Mouse (Mus musculus) hindbrain, embryonic 15.5 days (tissue): ENCODE data around the gene Ifi27l2b. TPM values are rescaled to one million over a fixed set of nuclear protein-coding genes. Genes with fewer than 3 reads are reported as not detected.

Experiments
- ATAC-seq: fragments of 200-750 bp; cut with Nextera tagmentation; 2 replicates; pipeline ENCODE4 v1.8.0; 2017; ENCODE audit warnings: low read depth, moderate number of reproducible peaks, moderate TSS enrichment; ENCODE audit not compliant: low FRiP score
- H3K27ac ChIP-seq: fragments of 300-500 bp; sonication (generic); replicated peaks from 2 replicates; pipeline ENCODE4 v1.5.1; 2015; ENCODE audit warnings: mild to moderate bottlenecking, inconsistent platforms
- H3K27me3 ChIP-seq: fragments of 300-500 bp; sonication (generic); 2 replicates; pipeline ENCODE4 v1.6.1; 2015; ENCODE audit warnings: control low read depth, inconsistent platforms
- H3K36me3 ChIP-seq: fragments of 300-500 bp; sonication (generic); 2 replicates; pipeline ENCODE4 v1.6.1; 2015; ENCODE audit warnings: control low read depth, inconsistent platforms
- H3K4me1 ChIP-seq: fragments of 300-500 bp; sonication (generic); replicated peaks from 2 replicates; pipeline ENCODE4 v1.6.1; 2015; ENCODE audit warnings: control low read depth, inconsistent platforms
- H3K4me2 ChIP-seq: fragments of 300-500 bp; sonication (generic); 2 replicates; pipeline ENCODE4 v1.6.1; 2015; ENCODE audit warnings: moderate library complexity, mild to moderate bottlenecking, inconsistent platforms
- H3K4me3 ChIP-seq: fragments of 300-500 bp; sonication (generic); 2 replicates; pipeline ENCODE4 v1.5.1; 2015; ENCODE audit warnings: mild to moderate bottlenecking, inconsistent platforms
- H3K9ac ChIP-seq: fragments of 300-500 bp; sonication (generic); 2 replicates; pipeline ENCODE4 v1.6.1; 2015; ENCODE audit warnings: inconsistent platforms
- H3K9me3 ChIP-seq: fragments of 300-500 bp; sonication (generic); 2 replicates; pipeline ENCODE4 v1.6.1; 2016; ENCODE audit warnings: control low read depth, inconsistent platforms
- WGBS: fragments of 180-500 bp; shearing (Covaris S2); methylation state at CpG from one replicate; pipeline ENCODE4 v1.1.7; 2015; 5-methylcytosine and 5-hydroxymethylcytosine counted together
- polyA plus RNA-seq: library from polyadenylated mRNA; unstranded; fragments of >200 nt; fragmentation: Nextera tagmentation; extraction: Ambion mirVana; gene quantifications from 2 replicates; pipeline ENCODE4 v1.2.1, GENCODE M21; 2015

Gene Ifi27l2b
- polyA plus RNA-seq, 1 experiment from 2014 or later, result not detected

DNA sequence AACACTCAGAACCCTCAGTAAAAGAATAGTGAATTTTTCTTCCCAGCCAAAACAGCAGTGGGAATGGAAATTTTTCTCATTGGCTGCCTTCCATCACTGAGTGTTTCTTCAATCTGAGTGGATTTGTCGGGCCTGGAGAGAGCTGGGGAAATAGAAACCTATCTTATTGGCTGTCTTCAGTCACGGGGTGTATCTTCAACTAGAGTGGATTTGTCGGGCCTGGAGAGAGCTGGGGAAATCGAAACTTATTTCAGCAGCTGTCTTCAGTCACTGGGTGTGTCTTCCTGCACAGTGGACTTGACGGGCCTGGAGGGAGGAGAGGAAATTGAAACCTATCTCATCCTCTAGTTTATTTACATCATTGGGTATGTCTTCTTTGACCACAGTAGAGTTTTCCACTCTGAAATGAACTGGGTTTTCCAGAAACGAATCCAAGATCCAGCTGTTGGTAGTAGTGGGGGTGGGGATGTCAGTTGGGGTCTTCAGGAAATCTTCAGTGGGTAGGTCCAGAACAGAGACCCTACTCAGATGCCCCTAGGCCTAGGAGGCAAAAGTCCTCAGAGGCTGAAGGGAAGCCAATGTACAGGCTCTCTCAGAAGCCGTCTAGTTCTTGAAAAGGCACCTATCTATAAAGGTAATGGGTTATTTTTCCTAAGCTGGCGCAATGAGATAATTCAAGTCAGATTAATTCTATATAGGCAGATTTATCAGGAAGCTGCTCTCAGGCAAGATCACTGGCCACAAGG is 22.9 kb downstream of the Ifi27l2b start, which contains the start of gene Ifi27:
Ifi27 (plus strand) TSS at position 226 of the 746 bp plus-strand sequence.
- no peaks in the 10 kb centered on the region for H3K27me3 ChIP-seq
- WGBS, result 76% methylated on average over 8 of the region's 8 CpGs
- no peak within 1 kb of the TSS for H3K4me3 ChIP-seq
- no peaks in the 10 kb centered on the region for H3K9me3 ChIP-seq
- no peak within 1 kb of the TSS for H3K4me2 ChIP-seq
- no peak for ATAC-seq
- no peak within 1 kb of the TSS for H3K27ac ChIP-seq
- H3K4me1 ChIP-seq, result no peaks in the 10 kb centered on the region
- no peaks in the 10 kb centered on the region for H3K36me3 ChIP-seq
- no peak within 1 kb of the TSS for H3K9ac ChIP-seq

DNA sequence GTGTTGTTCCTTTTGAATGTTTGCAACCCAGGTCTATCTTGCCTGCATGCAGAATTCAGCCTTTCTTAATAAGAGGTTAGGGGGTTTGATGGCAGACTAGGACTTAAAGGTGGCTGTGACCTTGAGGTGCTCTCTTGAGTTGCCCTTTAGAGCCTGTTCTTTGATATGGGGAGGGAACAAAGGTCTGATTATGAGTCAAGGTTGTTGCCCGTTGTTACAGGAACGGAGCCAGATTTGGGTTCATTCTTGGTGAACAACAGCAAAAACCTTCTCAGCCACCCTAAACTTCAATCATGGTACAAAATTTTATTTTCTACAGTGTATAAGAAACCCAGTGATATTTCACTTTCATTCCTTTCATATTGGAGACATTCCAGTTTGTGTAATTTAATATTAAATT is 23.6 kb downstream of the Ifi27l2b start:
- no peak for ATAC-seq
- Histone ChIP-seq H3K9me3 (no peaks in the 10 kb centered on the region), H3K4me3 (no peak overlapping the region), H3K27me3 (no peaks in the 10 kb centered on the region), H3K36me3 (no peaks in the 10 kb centered on the region), H3K9ac (no peak overlapping the region), H3K4me1 (no peaks in the 10 kb centered on the region), H3K27ac (no peak overlapping the region), H3K4me2 (no peak overlapping the region)
- WGBS, result 92% methylated on average over 2 of the region's 2 CpGs

DNA sequence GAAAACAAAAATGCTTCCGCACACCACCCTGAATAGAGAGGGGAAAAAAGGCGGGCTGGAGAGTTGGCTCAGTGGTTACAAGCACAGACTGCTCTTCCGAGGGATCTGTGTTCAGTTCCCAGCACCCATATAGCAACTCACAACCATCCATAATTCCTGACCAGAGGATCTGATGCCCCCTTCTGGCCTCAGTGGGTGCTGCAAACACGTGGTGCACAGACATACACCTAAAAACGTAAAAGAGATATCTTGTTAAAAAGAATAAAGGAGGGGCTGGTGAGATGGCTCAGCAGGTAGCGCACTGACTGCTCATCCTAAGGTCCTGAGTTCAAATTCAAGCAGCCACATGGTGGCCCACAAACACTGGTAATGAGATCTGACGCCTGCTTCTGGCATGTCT is 30.3 kb downstream of the Ifi27l2b start:
- H3K27ac ChIP-seq, result 0 out of 2 replicates have a peak overlapping the region, but pooled peaks have one; percentile 48
- WGBS, result 94% methylated on average over 7 of the region's 7 CpGs
- peaks cover 13% of the 10 kb centered on the region for H3K36me3 ChIP-seq
- H3K9me3 ChIP-seq, result no peaks in the 10 kb centered on the region
- H3K4me1 ChIP-seq, result peaks cover 37% of the 10 kb centered on the region
- no peak for ATAC-seq
- H3K4me2 ChIP-seq, result no peak overlapping the region
- no peak overlapping the region for H3K9ac ChIP-seq
- H3K4me3 ChIP-seq, result no peak overlapping the region
- no peaks in the 10 kb centered on the region for H3K27me3 ChIP-seq

DNA sequence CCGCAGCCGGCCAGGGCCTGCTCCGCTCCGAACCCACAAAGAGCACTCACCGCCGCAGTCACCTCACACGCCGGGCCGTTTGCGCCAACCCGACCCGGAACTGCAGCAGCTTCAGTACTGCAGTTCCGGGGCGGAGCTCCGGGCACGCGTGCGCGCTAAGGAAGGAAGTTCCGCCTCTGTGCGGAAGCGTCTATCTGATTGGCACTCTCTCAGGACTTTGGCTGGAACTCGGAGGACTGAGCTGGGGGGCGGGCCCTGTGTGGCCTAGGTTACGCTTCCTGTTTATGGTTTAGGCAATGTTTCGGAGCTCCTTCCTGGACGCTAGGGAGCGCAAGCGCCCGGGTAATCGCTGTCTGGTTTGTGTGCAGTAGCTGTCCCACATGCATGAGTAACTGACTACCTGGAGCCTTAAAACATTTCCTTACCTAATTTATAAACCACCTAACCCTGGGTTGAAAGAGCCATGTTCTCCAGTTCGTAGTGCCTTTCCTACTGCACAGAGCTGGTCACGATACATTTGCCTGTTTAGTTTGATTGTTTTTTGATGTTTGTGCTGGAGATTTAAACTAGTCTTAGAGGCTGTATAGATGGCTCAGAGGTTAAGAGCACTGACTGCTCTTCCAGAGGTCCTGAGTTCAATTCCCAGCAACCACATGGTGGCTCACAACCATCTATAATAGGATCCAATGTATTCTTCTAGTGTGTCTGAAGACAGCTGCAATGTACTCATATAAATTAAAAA is 31.1 kb downstream of the Ifi27l2b start, which contains the start of gene Ddx24:
Ddx24 (minus strand) TSS at position 102 of the 742 bp plus-strand sequence.
- Histone ChIP-seq H3K36me3 (peaks cover 13% of the 10 kb centered on the region), H3K4me1 (peaks cover 45% of the 10 kb centered on the region), H3K9me3 (no peaks in the 10 kb centered on the region), H3K4me2 (peak within 1 kb of the TSS; percentile 95), H3K4me3 (peak within 1 kb of the TSS; percentile 88), H3K9ac (peak within 1 kb of the TSS; percentile 97), H3K27me3 (no peaks in the 10 kb centered on the region), H3K27ac (peak within 1 kb of the TSS; percentile 82)
- ATAC-seq, result peak; percentile 99
- WGBS, result 1% methylated on average over 33 of the region's 33 CpGs

DNA sequence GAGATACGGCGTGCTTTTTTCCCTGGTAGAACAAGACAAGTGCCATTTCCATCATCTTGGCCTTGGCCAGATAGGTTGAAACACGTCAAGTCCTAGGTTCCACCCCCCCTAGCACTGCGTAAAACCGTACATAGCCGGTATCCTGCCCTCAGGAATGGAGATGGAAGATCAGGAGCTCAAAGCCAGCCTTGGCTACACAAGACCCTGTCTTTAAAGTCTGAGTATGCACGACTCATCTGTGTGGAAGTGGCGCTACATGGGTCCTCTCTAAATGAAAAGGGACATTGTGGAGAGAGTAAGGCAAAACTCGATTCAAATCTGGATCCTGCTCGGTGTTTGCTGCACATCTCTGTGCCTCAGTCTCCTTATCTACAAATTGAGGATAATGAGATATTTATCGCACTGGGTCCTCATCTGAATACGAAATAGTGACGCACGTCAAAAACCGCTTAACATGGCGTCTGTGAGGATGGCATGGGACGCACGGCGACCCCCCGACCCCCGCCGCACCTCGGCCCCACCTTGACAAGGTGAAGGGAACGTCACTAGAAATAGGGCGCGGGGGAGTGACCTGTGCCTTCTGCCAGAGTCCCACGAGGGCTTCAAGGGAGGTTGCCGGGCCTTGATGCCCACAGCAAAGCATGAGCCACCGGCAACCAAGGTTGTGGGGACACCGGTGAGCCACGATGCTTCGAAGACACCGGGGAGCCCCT is 31.9 kb downstream of the Ifi27l2b start:
- Histone ChIP-seq H3K36me3 (peaks cover 13% of the 10 kb centered on the region), H3K27me3 (no peaks in the 10 kb centered on the region), H3K4me2 (peak overlapping the region; percentile 95), H3K4me3 (peak overlapping the region; percentile 88), H3K4me1 (peaks cover 48% of the 10 kb centered on the region), H3K9ac (peak overlapping the region; percentile 97), H3K9me3 (no peaks in the 10 kb centered on the region), H3K27ac (peak overlapping the region; percentile 82)
- 12% methylated on average over 33 of the region's 33 CpGs for WGBS
- ATAC-seq, result no peak; the same call in 1 of the 2 replicates

DNA sequence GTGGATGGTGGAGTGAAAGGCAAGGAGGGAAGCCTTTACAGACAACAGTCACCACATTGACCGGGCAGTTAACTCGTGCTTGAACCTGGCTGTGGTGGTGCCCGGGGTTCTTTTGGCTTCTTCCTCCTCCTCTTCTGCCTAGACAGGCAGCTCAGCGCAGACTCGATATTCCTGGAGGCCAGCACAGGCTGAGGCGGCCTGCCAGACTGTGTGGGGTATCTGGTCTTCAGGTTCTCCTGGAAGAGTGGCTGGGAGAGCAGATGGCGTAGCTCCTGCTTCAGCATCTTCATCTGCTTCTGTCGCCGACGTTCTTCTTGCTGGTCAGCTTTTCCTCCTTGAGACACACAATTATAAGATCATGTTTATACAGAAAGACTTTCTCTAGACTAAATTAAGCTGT is 48.9 kb downstream of the Ifi27l2b start:
- 95% methylated on average over 10 of the region's 10 CpGs for WGBS
- Histone ChIP-seq H3K27ac (no peak overlapping the region), H3K9ac (no peak overlapping the region), H3K4me2 (no peak overlapping the region), H3K36me3 (peaks cover 78% of the 10 kb centered on the region), H3K27me3 (no peaks in the 10 kb centered on the region), H3K9me3 (no peaks in the 10 kb centered on the region), H3K4me1 (no peaks in the 10 kb centered on the region), H3K4me3 (no peak overlapping the region)
- ATAC-seq, result no peak

DNA sequence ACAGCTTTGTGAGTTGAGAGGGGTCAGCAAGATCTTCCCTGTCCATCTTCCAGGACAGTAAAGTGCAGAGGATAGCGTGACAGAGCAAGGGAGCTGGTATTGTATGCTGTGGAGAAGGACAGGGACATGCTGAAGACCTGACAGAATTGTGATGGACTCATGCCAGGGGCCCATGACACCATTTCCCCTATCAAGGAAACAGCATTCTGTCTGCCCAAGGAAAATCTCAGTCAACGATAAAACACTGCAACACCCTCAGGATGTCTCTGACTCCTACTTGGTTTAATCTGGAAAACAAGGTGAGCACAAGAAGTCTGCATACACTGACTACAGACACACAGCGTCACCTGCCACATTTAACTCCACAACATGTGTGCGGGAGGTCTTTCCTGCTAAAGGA is 49.3 kb downstream of the Ifi27l2b start, which contains the start of gene 9330161L09Rik:
9330161L09Rik (minus strand) TSS at position 101 of the 400 bp plus-strand sequence.
- Histone ChIP-seq H3K9ac (no peak within 1 kb of the TSS), H3K4me2 (no peak within 1 kb of the TSS), H3K4me1 (no peaks in the 10 kb centered on the region), H3K36me3 (peaks cover 73% of the 10 kb centered on the region), H3K27me3 (no peaks in the 10 kb centered on the region), H3K9me3 (no peaks in the 10 kb centered on the region), H3K27ac (no peak within 1 kb of the TSS), H3K4me3 (no peak within 1 kb of the TSS)
- WGBS, result over 99% methylated on average over 4 of the region's 4 CpGs
- no peak for ATAC-seq

DNA sequence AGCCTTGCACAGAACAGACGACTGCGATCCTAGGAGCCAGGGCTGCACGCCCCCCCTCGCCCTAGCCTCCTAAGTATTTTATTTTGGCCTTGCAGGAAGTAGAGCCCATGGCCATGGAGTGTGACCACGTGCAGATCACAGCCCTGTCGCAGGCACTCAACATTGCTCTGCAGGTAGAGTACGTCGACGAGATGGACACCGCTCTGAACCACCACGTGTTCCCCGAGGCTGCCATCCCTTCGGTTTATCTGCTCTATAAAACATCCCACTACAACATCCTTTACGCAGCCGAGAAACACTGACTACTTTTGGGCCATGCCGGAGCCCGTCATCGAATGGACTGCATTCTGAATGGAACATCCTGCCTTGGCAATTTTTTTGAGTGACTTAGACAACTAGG is 52.9 kb downstream of the Ifi27l2b start:
- no peaks in the 10 kb centered on the region for H3K27me3 ChIP-seq
- no peak overlapping the region for H3K4me3 ChIP-seq
- H3K4me1 ChIP-seq, result no peaks in the 10 kb centered on the region
- no peaks in the 10 kb centered on the region for H3K9me3 ChIP-seq
- no peak overlapping the region for H3K9ac ChIP-seq
- peaks cover 42% of the 10 kb centered on the region for H3K36me3 ChIP-seq
- WGBS, result 90% methylated on average over 18 of the region's 18 CpGs
- no peak overlapping the region for H3K27ac ChIP-seq
- 0 out of 2 replicates have a peak, but pooled peaks have one; percentile 10 for ATAC-seq
- no peak overlapping the region for H3K4me2 ChIP-seq

Other genes with a start within 250 kb of the Ifi27l2b start
- 1.4 and 3.3 TPM in 2 replicates for gene Prima1, start 215.1 kb downstream of the Ifi27l2b start, polyA plus RNA-seq
- gene Fam181a, start 146.2 kb downstream of the Ifi27l2b start, polyA plus RNA-seq, result 7.2 and 11.3 TPM in 2 replicates
- gene Asb2, start 101.2 kb downstream of the Ifi27l2b start, polyA plus RNA-seq, result 1.0 and 1.2 TPM in 2 replicates
- 22.5 and 24.0 TPM in 2 replicates for gene Otub2, start 68.5 kb downstream of the Ifi27l2b start, polyA plus RNA-seq
- gene 9330161L09Rik, start 49.4 kb downstream of the Ifi27l2b start, polyA plus RNA-seq, result 0.97 and 1.3 TPM in 2 replicates
- 158 and 171 TPM in 2 replicates for gene Ddx24, start 31.4 kb downstream of the Ifi27l2b start, polyA plus RNA-seq
- gene Ifi27, start 23.0 kb downstream of the Ifi27l2b start, polyA plus RNA-seq, result 14.4 and 18.4 TPM in 2 replicates
- 5.6 and 13.0 TPM in 2 replicates for gene Ifi27l2a, start 13.5 kb downstream of the Ifi27l2b start, polyA plus RNA-seq
- gene Ppp4r4, start 75.1 kb upstream of the Ifi27l2b start, polyA plus RNA-seq, result 2.8 and 2.9 TPM in 2 replicates
- gene Serpina10, start 174.2 kb upstream of the Ifi27l2b start, polyA plus RNA-seq, result 0.08 TPM in 1 of 2 replicates, not detected in the other
- 0.48 TPM in 1 of 2 replicates, not detected in the other for gene Serpina6, start 200.0 kb upstream of the Ifi27l2b start, polyA plus RNA-seq
- not detected in 2 replicates for gene Serpina16, start 218.9 kb upstream of the Ifi27l2b start, polyA plus RNA-seq
- not detected in 2 replicates for gene Serpina1f, start 238.3 kb upstream of the Ifi27l2b start, polyA plus RNA-seq